Mouse (Mus musculus) MEL (cell line): ENCODE measurements at regions not wholly inside any gene's neighbourhood (a gene's known extent, or its start where the extent isn't known, plus 50 kb on each side); places are given as distances from the start of the nearest gene placed in this dataset.

ENCODE experiments used
- DNase-seq: peaks from one replicate; pipeline ENCODE4 v3.0.0; 2011; ENCODE audit warnings: low read depth, low spot score
- H3K27ac ChIP-seq: 2 replicates; pipeline ENCODE4 v1.5.1; 2012; ENCODE audit warnings: low read depth, mild to moderate bottlenecking, control low read depth, low read length, moderate library complexity; ENCODE audit not compliant: control insufficient read depth
- H3K27me3 ChIP-seq, 2 experiments: fragments of 150-350 bp in 1 of 2; sonication (generic) in 1 of 2; 2 replicates each; pipeline ENCODE4 v1.6.1; 2012; ENCODE audit warnings: low read length in 2 of 2, mild to moderate bottlenecking in 2 of 2, improper control_type of control experiment in 1 of 2, moderate library complexity in 1 of 2; ENCODE audit not compliant: insufficient read depth in 2 of 2, control insufficient read depth in 1 of 2
- H3K36me3 ChIP-seq, 2 experiments: 2 replicates each; pipeline ENCODE4 v1.6.1; 2012 to 2014; ENCODE audit warnings: low read length in 2 of 2, improper control_type of control experiment in 1 of 2, inconsistent platforms in 1 of 2, mild to moderate bottlenecking in 1 of 2; ENCODE audit not compliant: insufficient read depth in 2 of 2, control insufficient read depth in 1 of 2
- H3K4me1 ChIP-seq, 2 experiments: fragments of 150-350 bp in 1 of 2; sonication (generic) in 1 of 2; 2 replicates each; pipeline ENCODE4 v1.6.1; 2012; ENCODE audit warnings: low read length in 2 of 2, improper control_type of control experiment in 1 of 2, mild to moderate bottlenecking in 1 of 2; ENCODE audit not compliant: insufficient read depth in 2 of 2, control insufficient read depth in 1 of 2
- H3K4me3 ChIP-seq, 2 experiments: fragments of 150-350 bp in 1 of 2; sonication (generic) in 1 of 2; 2 replicates each; pipeline ENCODE4 v1.5.1; 2012; ENCODE audit warnings: low read depth in 2 of 2, low read length in 2 of 2, mild to moderate bottlenecking in 2 of 2, moderate library complexity in 2 of 2, control low read depth in 1 of 2, improper control_type of control experiment in 1 of 2; ENCODE audit not compliant: control insufficient read depth in 1 of 2, insufficient read depth in 1 of 2
- H3K79me2 ChIP-seq: 2 replicates; pipeline ENCODE4 v1.6.1; 2012; ENCODE audit warnings: mild to moderate bottlenecking, low read length, moderate library complexity; ENCODE audit not compliant: control insufficient read depth, poor library complexity, insufficient read depth
- H3K9ac ChIP-seq: 2 replicates; pipeline ENCODE4 v1.6.1; 2012; ENCODE audit warnings: low read depth, mild to moderate bottlenecking, control low read depth, low read length, moderate library complexity; ENCODE audit not compliant: control insufficient read depth, poor library complexity, severe bottlenecking
- H3K9me3 ChIP-seq: fragments of 150-350 bp; sonication (generic); replicated peaks from 2 replicates; pipeline ENCODE4 v1.6.1; 2012; ENCODE audit warnings: mild to moderate bottlenecking, low read length, improper control_type of control experiment, moderate library complexity; ENCODE audit not compliant: insufficient read depth
- CHD1 ChIP-seq: IDR thresholded peaks from 2 replicates; pipeline ENCODE4 v1.6.1; 2012; ENCODE audit warnings: low read depth, mild to moderate bottlenecking, inconsistent platforms, low read length, improper control_type of control experiment
- CHD2 ChIP-seq: IDR thresholded peaks from 2 replicates; pipeline ENCODE4 v1.6.1; 2011; ENCODE audit warnings: low read length, improper control_type of control experiment
- CTCF ChIP-seq, 3 experiments: IDR thresholded peaks in 2 of 3; conservative IDR thresholded peaks in 1 of 3; 2 replicates each; pipeline ENCODE4 v1.5.1; 2011 to 2012; ENCODE audit warnings: low read length in 3 of 3, low read depth in 2 of 3, mild to moderate bottlenecking in 2 of 3, improper control_type of control experiment in 1 of 3, inconsistent platforms in 1 of 3, mixed read lengths in 1 of 3, moderate library complexity in 1 of 3; ENCODE audit not compliant: control insufficient read depth in 1 of 3, insufficient read depth in 1 of 3, poor library complexity in 1 of 3, severe bottlenecking in 1 of 3
- E2F4 ChIP-seq: IDR thresholded peaks from 2 replicates; pipeline ENCODE4 v1.6.1; 2011; ENCODE audit warnings: low read depth, low read length, improper control_type of control experiment, borderline replicate concordance
- ELF1 ChIP-seq: IDR thresholded peaks from 2 replicates; pipeline ENCODE4 v1.6.1; 2014; ENCODE audit warnings: low read depth, mild to moderate bottlenecking, inconsistent platforms, low read length, improper control_type of control experiment, moderate library complexity
- ETS1 ChIP-seq: IDR thresholded peaks from 2 replicates; pipeline ENCODE4 v1.6.1; 2012; ENCODE audit warnings: low read depth, mild to moderate bottlenecking, inconsistent platforms, low read length, improper control_type of control experiment, moderate library complexity
- GABPA ChIP-seq: IDR thresholded peaks from 2 replicates; pipeline ENCODE4 v1.6.1; 2012; ENCODE audit warnings: low read depth, mild to moderate bottlenecking, inconsistent platforms, low read length, improper control_type of control experiment, moderate library complexity
- GATA1 ChIP-seq: IDR thresholded peaks from 2 replicates; pipeline ENCODE4 v1.6.1; 2011; ENCODE audit warnings: low read depth, low read length, improper control_type of control experiment
- MAFK ChIP-seq: IDR thresholded peaks from 2 replicates; pipeline ENCODE4 v1.6.1; 2011; ENCODE audit warnings: low read depth, mild to moderate bottlenecking, low read length, improper control_type of control experiment, borderline replicate concordance
- MAZ ChIP-seq: IDR thresholded peaks from 2 replicates; pipeline ENCODE4 v1.6.1; 2012; ENCODE audit warnings: low read depth, mild to moderate bottlenecking, inconsistent platforms, low read length, improper control_type of control experiment
- MXI1 ChIP-seq: IDR thresholded peaks from 2 replicates; pipeline ENCODE4 v1.6.1; 2011; ENCODE audit warnings: mild to moderate bottlenecking, low read depth, low read length, improper control_type of control experiment
- POLR2A ChIP-seq, 2 experiments: IDR thresholded peaks; 2 replicates each; pipeline ENCODE4 v1.6.1; 2011 to 2012; ENCODE audit warnings: low read length in 2 of 2, mild to moderate bottlenecking in 2 of 2, control low read depth in 1 of 2, improper control_type of control experiment in 1 of 2, low read depth in 1 of 2, moderate library complexity in 1 of 2; ENCODE audit not compliant: control insufficient read depth in 1 of 2, insufficient read depth in 1 of 2, poor library complexity in 1 of 2
- POLR2AphosphoS2 ChIP-seq: IDR thresholded peaks from 2 replicates; pipeline ENCODE4 v1.6.1; 2011; ENCODE audit warnings: low read length, improper control_type of control experiment
- RAD21 ChIP-seq: IDR thresholded peaks from 2 replicates; pipeline ENCODE4 v1.6.1; 2011; ENCODE audit warnings: mild to moderate bottlenecking, low read depth, low read length, improper control_type of control experiment
- RCOR1 ChIP-seq: IDR thresholded peaks from 2 replicates; pipeline ENCODE4 v1.6.1; 2012; ENCODE audit warnings: low read depth, mild to moderate bottlenecking, inconsistent platforms, low read length, improper control_type of control experiment
- SIN3A ChIP-seq: IDR thresholded peaks from 2 replicates; pipeline ENCODE4 v1.6.1; 2012; ENCODE audit warnings: low read length, improper control_type of control experiment, inconsistent platforms
- SMC3 ChIP-seq: IDR thresholded peaks from 2 replicates; pipeline ENCODE4 v1.6.1; 2011; ENCODE audit warnings: low read depth, low read length, improper control_type of control experiment
- TAL1 ChIP-seq: IDR thresholded peaks from 2 replicates; pipeline ENCODE4 v1.6.1; 2012; ENCODE audit warnings: mild to moderate bottlenecking, inconsistent platforms, low read length, moderate library complexity, mixed read lengths
- TBP ChIP-seq: IDR thresholded peaks from 2 replicates; pipeline ENCODE4 v1.8.0; 2011; ENCODE audit warnings: low read depth, low read length, improper control_type of control experiment
- ZMIZ1 ChIP-seq: IDR thresholded peaks from 2 replicates; pipeline ENCODE4 v1.6.1; 2012; ENCODE audit warnings: low read depth, mild to moderate bottlenecking, inconsistent platforms, low read length, improper control_type of control experiment, moderate library complexity
- ZNF384 ChIP-seq: IDR thresholded peaks from 2 replicates; pipeline ENCODE4 v1.6.1; 2012; ENCODE audit warnings: low read depth, mild to moderate bottlenecking, inconsistent platforms, low read length, improper control_type of control experiment

- DNase-seq: no peak
- no peak overlapping the region for H3K9ac ChIP-seq
- no peaks in the 10 kb centered on the region for H3K9me3 ChIP-seq
- H3K27me3 ChIP-seq: no peaks in the 10 kb centered on the region
- H3K4me3 ChIP-seq: no peak overlapping the region
- H3K79me2 ChIP-seq: no peaks in the 10 kb centered on the region
- H3K4me1 ChIP-seq: no peaks in the 10 kb centered on the region
- TF ChIP-seq GABPA (no peak), MXI1 (no peak), GATA1 (no peak), ZMIZ1 (no peak), ELF1 (no peak), RCOR1 (no peak), MAFK (no peak)
- no peak overlapping the region for H3K27ac ChIP-seq
- H3K36me3 ChIP-seq: no peaks in the 10 kb centered on the region
These were observed 1339.0 kb downstream of the Zfp704 start for GRCm38 (mm10) chr3:8270935-8271298.

GRCm38 (mm10) chr3:8270009-8270934 is 1339.6 kb downstream of the Zfp704 start:
- Histone ChIP-seq H3K36me3 (no peaks in the 10 kb centered on the region), H3K9me3 (no peaks in the 10 kb centered on the region)
- TF ChIP-seq TAL1: no peak
- no peak for TF ChIP-seq CHD1
- no peak for TF ChIP-seq ZNF384
- no peak for TF ChIP-seq MAFK
- TF ChIP-seq POLR2A (IDR thresholded peaks at IDR 0.05; ENCODE audit: control insufficient read depth in 1 of 2, insufficient read depth in 1 of 2, low read depth in 1 of 2, low read length in 2 of 2, poor library complexity in 1 of 2): no peak
- no peak for TF ChIP-seq MXI1
- TF ChIP-seq CHD2: no peak
- TF ChIP-seq, all 39 proteins: peak for 0
- no peaks in the 10 kb centered on the region for H3K4me1 ChIP-seq
- no peaks in the 10 kb centered on the region for H3K27me3 ChIP-seq
- H3K27ac ChIP-seq: no peak overlapping the region
- DNase-seq: no peak
- H3K9ac ChIP-seq: no peak overlapping the region
- H3K4me3 ChIP-seq: no peak overlapping the region
- H3K79me2 ChIP-seq: no peaks in the 10 kb centered on the region

GRCm38 (mm10) chr3:8265783-8266182 is 1344.1 kb downstream of the Zfp704 start:
- Histone ChIP-seq H3K4me1 (no peaks in the 10 kb centered on the region), H3K27me3 (no peaks in the 10 kb centered on the region), H3K9me3 (no peaks in the 10 kb centered on the region), H3K79me2 (no peaks in the 10 kb centered on the region), H3K36me3 (no peaks in the 10 kb centered on the region), H3K4me3 (no peak overlapping the region), H3K27ac (no peak overlapping the region), H3K9ac (no peak overlapping the region)
- TF ChIP-seq POLR2AphosphoS2 (no peak), POLR2A (IDR thresholded peaks at IDR 0.05; ENCODE audit: control insufficient read depth in 1 of 2, insufficient read depth in 1 of 2, low read depth in 1 of 2, low read length in 2 of 2, poor library complexity in 1 of 2) (no peak), TAL1 (no peak), CTCF (IDR thresholded peaks at IDR 0.05 in 2 of 3, conservative IDR thresholded peaks at IDR 0.05 in 1 of 3; ENCODE audit: control insufficient read depth in 1 of 3, insufficient read depth in 1 of 3, low read depth in 2 of 3, low read length in 3 of 3, poor library complexity in 1 of 3, severe bottlenecking in 1 of 3) (no peak), ZMIZ1 (no peak), SIN3A (no peak), ETS1 (no peak), TBP (no peak), GATA1 (no peak), SMC3 (no peak), E2F4 (no peak), RAD21 (no peak), MAZ (no peak)
- DNase-seq: no peak
